Mouse (Mus musculus) layer of hippocampus, postnatal 36 days (tissue): Measurements from ENCODE around the gene Gm15080. TPM values are rescaled to one million over a fixed set of nuclear protein-coding genes. Genes with fewer than 3 reads are reported as not detected.
"Not testable (repeated sequence)": the region's sequence is repeated elsewhere in the genome, so short reads cannot be mapped to it uniquely, and the experiment has no call there.

Experiments used
- DNase-seq, 2 experiments: peaks; one replicate each; pipeline ENCODE4 v3.0.0; 2022
- total RNA-seq, 2 experiments: library from RNA; stranded (reverse); gene quantifications; 2 replicates each; pipeline ENCODE4 v1.2.3; 2021

Gm15080 gene
- not detected for total RNA-seq

- DNase-seq, result not testable (repeated sequence)
Observed at GRCm38 (mm10) chrX:147992693-147993092, at the start of gene Gm15080. TSS of gene Gm15080 (plus strand) at chrX:147992993.

Other genes with a start within 250 kb of the Gm15080 start
- gene Gm15128, start 227.0 kb upstream of the Gm15080 start, total RNA-seq, result not detected
- not detected for gene Gm15107, start 187.7 kb downstream of the Gm15080 start, total RNA-seq